Comparison of ENCODE assay signal across 36 mouse cellular contexts in genomic region chr5:144984839-144985238, GRCm38 (mm10). TPM values are rescaled to one million over a fixed set of nuclear protein-coding genes. Genes with fewer than 3 reads are reported as not detected.
DNase-seq lines count a peak whose midpoint lies in the region; ATAC-seq and TF ChIP-seq lines count a peak whose summit lies in the region.
"Had no signal": no experiment of that assay in that cellular context is flagged by ENCODE, and none has a peak within 500 bp of the region (broad histone marks: within the 10 kb centered on the region; RNA-seq: fewer than 3 reads in every experiment).

No protein-coding gene starts in this region.

- no peak for ATAC-seq in intestine, embryonic 16.5 days
- ATAC-seq: activated CD4-positive, CD25-positive, alpha-beta regulatory T cell, adult 4 months; CD4-positive, CD25-positive, alpha-beta regulatory T cell, adult 4 months; forebrain, embryonic 13.5 days had no signal

- no peak overlapping the region for H3K4me2 ChIP-seq in intestine, embryonic 16.5 days (ENCODE audit: low read depth, low read length)
- H3K4me2 ChIP-seq: embryonic facial prominence, embryonic 13.5 days; forebrain, embryonic 13.5 days; hindbrain, embryonic 15.5 days; kidney, embryonic 15.5 days; limb, embryonic 12.5 days; liver, embryonic 13.5 days; midbrain, embryonic 12.5 days had no signal

- intact Hi-C loops in heart, adult 2 months (cut with DNase I): no loop called here
- intact Hi-C loops in heart, postnatal 14 days (cut with DNase I): loop anchor here (2.0 to 5.0 kb wide), 5 partner anchors 80 to 193 kb away; no protein-coding TSS in a partner anchor
- intact Hi-C loops in left cerebral cortex, adult 2 months (cut with DNase I): loop anchor here (5.0 kb wide), 2 partner anchors 78 to 108 kb away; no protein-coding TSS in a partner anchor
- intact Hi-C loops in left cerebral cortex, postnatal 25 days (cut with DNase I): no loop called here

- TF ChIP-seq POLR2A in heart, adult 2 months (IDR thresholded peaks at IDR 0.05; ENCODE audit: insufficient read depth, low read depth, low read length): no peak
- TF ChIP-seq POLR2A in testis, adult 2 months (IDR thresholded peaks at IDR 0.05; ENCODE audit: control insufficient read depth, low read depth, low read length): no peak

- no peak overlapping the region for H3K4me3 ChIP-seq in heart, adult 2 months
- no peak overlapping the region for H3K4me3 ChIP-seq in left cerebral cortex, adult 2 months
- H3K4me3 ChIP-seq in testis, adult 2 months (ENCODE audit: control insufficient read depth, low read depth, low read length): no peak overlapping the region
- no peak overlapping the region for H3K4me3 ChIP-seq in intestine, embryonic 16.5 days (ENCODE audit: low read length)
- H3K4me3 ChIP-seq: embryonic facial prominence, embryonic 13.5 days; erythroblast, embryonic 14.5 days; forebrain, embryonic 13.5 days; hindbrain, embryonic 15.5 days; kidney, embryonic 15.5 days; limb, embryonic 12.5 days; liver, embryonic 13.5 days; midbrain, embryonic 12.5 days had no signal

- no peaks in the 10 kb centered on the region for H3K4me1 ChIP-seq in heart, adult 2 months (ENCODE audit: control insufficient read depth, insufficient read depth, low read length)
- peaks cover 7% of the 10 kb centered on the region for H3K4me1 ChIP-seq in testis, adult 2 months (ENCODE audit: control insufficient read depth, insufficient read depth, low read length)
- 0 out of 2 replicates have a peak, but pooled peaks cover 6% of the 10 kb centered on the region for H3K4me1 ChIP-seq in intestine, embryonic 16.5 days (ENCODE audit: control insufficient read depth, insufficient read depth, low read length)
- H3K4me1 ChIP-seq: forebrain, embryonic 13.5 days; hindbrain, embryonic 15.5 days; kidney, embryonic 15.5 days; limb, embryonic 12.5 days; liver, embryonic 13.5 days; midbrain, embryonic 12.5 days had no signal

- WGBS in heart, adult 2 months: 98% methylated on average over 5 of the region's 5 CpGs
- 94% methylated on average over 5 of the region's 5 CpGs for WGBS in intestine, embryonic 16.5 days

- H3K9me3 ChIP-seq in intestine, embryonic 16.5 days (ENCODE audit: control insufficient read depth, low read length): 0 out of 2 replicates have a peak, but pooled peaks cover 4% of the 10 kb centered on the region
- H3K9me3 ChIP-seq: hindbrain, embryonic 15.5 days had no signal

- no peak overlapping the region for H3K9ac ChIP-seq in heart, adult 2 months (ENCODE audit: low read depth, low read length)
- no peak overlapping the region for H3K9ac ChIP-seq in intestine, embryonic 16.5 days (ENCODE audit: low read depth, low read length)
- H3K9ac ChIP-seq: embryonic facial prominence, embryonic 13.5 days; forebrain, embryonic 13.5 days; hindbrain, embryonic 15.5 days; kidney, embryonic 15.5 days; limb, embryonic 12.5 days; liver, embryonic 13.5 days; midbrain, embryonic 12.5 days had no signal

- H3K27me3 ChIP-seq in heart, adult 2 months (ENCODE audit: control insufficient read depth, insufficient read depth, low read length): no peaks in the 10 kb centered on the region
- H3K27me3 ChIP-seq in testis, adult 2 months (ENCODE audit: control insufficient read depth, insufficient read depth, low read length): no peaks in the 10 kb centered on the region
- no peaks in the 10 kb centered on the region for H3K27me3 ChIP-seq in intestine, embryonic 16.5 days (replicated peaks; ENCODE audit: control insufficient read depth, insufficient read depth, low read length)
- H3K27me3 ChIP-seq: embryonic facial prominence, embryonic 13.5 days; forebrain, embryonic 13.5 days; hindbrain, embryonic 15.5 days; kidney, embryonic 15.5 days; limb, embryonic 12.5 days; liver, embryonic 13.5 days; midbrain, embryonic 12.5 days had no signal

- TF ChIP-seq CTCF in heart, adult 2 months (IDR thresholded peaks at IDR 0.05): peak; percentile 36
- peak; percentile 24 for TF ChIP-seq CTCF in left cerebral cortex, adult 2 months (IDR thresholded peaks at IDR 0.05)
- TF ChIP-seq CTCF in testis, adult 2 months (IDR thresholded peaks at IDR 0.05; ENCODE audit: control insufficient read depth, insufficient read depth, insufficient replicate concordance, low read depth, low read length): peak; percentile 25; the same call in 1 of the 2 replicates

- H3K79me2 ChIP-seq in heart, adult 2 months (replicated peaks; ENCODE audit: control insufficient read depth, insufficient read depth, low read length): no peaks in the 10 kb centered on the region

- no peaks in the 10 kb centered on the region for H3K36me3 ChIP-seq in heart, adult 2 months (ENCODE audit: control insufficient read depth, insufficient read depth, low read length)
- no peaks in the 10 kb centered on the region for H3K36me3 ChIP-seq in testis, adult 2 months (ENCODE audit: control insufficient read depth, insufficient read depth, low read length)
- H3K36me3 ChIP-seq in intestine, embryonic 16.5 days (ENCODE audit: control insufficient read depth, insufficient read depth, low read length): no peaks in the 10 kb centered on the region
- H3K36me3 ChIP-seq: embryonic facial prominence, embryonic 13.5 days; G1E; hindbrain, embryonic 15.5 days; kidney, embryonic 15.5 days; limb, embryonic 12.5 days; liver, embryonic 13.5 days; midbrain, embryonic 12.5 days had no signal

- no peak for DNase-seq in heart, adult 2 months
- no peak for DNase-seq in heart, postnatal 14 days
- no peak for DNase-seq in left cerebral cortex, adult 2 months (ENCODE audit: extremely low spot score in 1 of 2, low spot score in 2 of 2)
- no peak for DNase-seq in left cerebral cortex, postnatal 25 days (ENCODE audit: low spot score in 2 of 2)
- no peak for DNase-seq in testis, postnatal 14 days (ENCODE audit: low spot score)
- DNase-seq in kidney, postnatal 10 days: no peak
- DNase-seq: adrenal gland, postnatal 10 days; cerebellum, adult 8-10 months; cerebellum, postnatal 36 days; embryo, embryonic 11 days; gastrocnemius, postnatal 25 days; heart, adult 18-20 months; heart, postnatal 4 days; kidney, adult 11 months; liver, embryonic 13.5 days; lung, postnatal 10 days; thymus, postnatal 14 days had no signal

- H3K27ac ChIP-seq in heart, adult 2 months: no peak overlapping the region
- no peak overlapping the region for H3K27ac ChIP-seq in left cerebral cortex, adult 2 months
- no peak overlapping the region for H3K27ac ChIP-seq in testis, adult 2 months (ENCODE audit: control insufficient read depth, insufficient read depth, low read depth, low read length)
- H3K27ac ChIP-seq in intestine, embryonic 16.5 days (ENCODE audit: low read length): no peak overlapping the region
- H3K27ac ChIP-seq: embryonic facial prominence, embryonic 13.5 days; forebrain, embryonic 13.5 days; hindbrain, embryonic 15.5 days; kidney, embryonic 15.5 days; limb, embryonic 12.5 days; liver, embryonic 13.5 days; midbrain, embryonic 12.5 days had no signal

- no peak for TF ChIP-seq EP300 in heart, adult 2 months (IDR thresholded peaks at IDR 0.05; ENCODE audit: insufficient read depth, low read depth, low read length)

RNA-seq across cellular contexts. Expression of gene Smurf1, which starts 19.2 kb away (rescaled TPM):
- 10 to 100 TPM; 26.6 to 27.0 TPM for total RNA-seq in heart, adult 2 months (2021)
- 23.1 and 26.2 TPM in 2 replicates for polyA plus RNA-seq in heart, adult 2 months (2012; rRNA removed)
- 10 to 100 TPM; 23.7 to 25.4 TPM for total RNA-seq in heart, postnatal 14 days (2021)
- 10 to 100 TPM; 35.2 to 40.7 TPM for total RNA-seq in left cerebral cortex, adult 2 months (2021)
- total RNA-seq in left cerebral cortex, postnatal 25 days (2021): 10 to 100 TPM; 33.2 to 36.9 TPM
- polyA plus RNA-seq in testis, adult 2 months (2012; rRNA removed): 30.4 and 33.8 TPM in 2 replicates
- 3.5 and 5.0 TPM in 2 replicates for polyA plus RNA-seq in intestine, embryonic 16.5 days (2015; fragmentation: Nextera tagmentation; extraction: Ambion mirVana)

RNA-seq across cellular contexts. Expression of gene Gm4871, which starts 47.7 kb away (rescaled TPM):
- not detected for total RNA-seq in heart, adult 2 months (2021)
- not detected in 2 replicates for polyA plus RNA-seq in heart, adult 2 months (2012; rRNA removed)
- not detected for total RNA-seq in heart, postnatal 14 days (2021)
- not detected for total RNA-seq in left cerebral cortex, adult 2 months (2021)
- total RNA-seq in left cerebral cortex, postnatal 25 days (2021): not detected
- 90.9 and 99.6 TPM in 2 replicates for polyA plus RNA-seq in testis, adult 2 months (2012; rRNA removed)
- polyA plus RNA-seq in intestine, embryonic 16.5 days (2015; fragmentation: Nextera tagmentation; extraction: Ambion mirVana): not detected in 2 replicates
- total RNA-seq: adrenal gland, postnatal 10 days; G1E; gastrocnemius, postnatal 25 days; heart, adult 18-20 months; heart, postnatal 4 days; layer of hippocampus, postnatal 25 days; left cerebral cortex, postnatal 10 days; megakaryocyte progenitor cell, adult 5-6 weeks; monocyte, adult 5-6 weeks; neutrophil, adult 5-6 weeks had no signal
- polyA plus RNA-seq: activated CD4-positive, CD25-positive, alpha-beta regulatory T cell, adult 4 months; CD4-positive, CD25-positive, alpha-beta regulatory T cell, adult 4 months; embryonic facial prominence, embryonic 13.5 days; erythroblast, embryonic 14.5 days; forebrain, embryonic 13.5 days; G1E; heart, embryonic 14.5 days; hindbrain, embryonic 15.5 days; kidney, embryonic 15.5 days; limb, embryonic 12.5 days; liver, embryonic 13.5 days; midbrain, embryonic 12.5 days; stomach, embryonic 16.5 days had no signal

RNA-seq across cellular contexts. Expression of gene 1700018F24Rik, which starts 58.0 kb away (rescaled TPM):
- total RNA-seq in heart, adult 2 months (2021): not detected
- not detected in 2 replicates for polyA plus RNA-seq in heart, adult 2 months (2012; rRNA removed)
- not detected for total RNA-seq in heart, postnatal 14 days (2021)
- not detected for total RNA-seq in left cerebral cortex, adult 2 months (2021)
- not detected for total RNA-seq in left cerebral cortex, postnatal 25 days (2021)
- 130 and 143 TPM in 2 replicates for polyA plus RNA-seq in testis, adult 2 months (2012; rRNA removed)
- polyA plus RNA-seq in intestine, embryonic 16.5 days (2015; fragmentation: Nextera tagmentation; extraction: Ambion mirVana): not detected in 2 replicates
- total RNA-seq: adrenal gland, postnatal 10 days; G1E; gastrocnemius, postnatal 25 days; heart, adult 18-20 months; heart, postnatal 4 days; layer of hippocampus, postnatal 25 days; left cerebral cortex, postnatal 10 days; megakaryocyte progenitor cell, adult 5-6 weeks; monocyte, adult 5-6 weeks; neutrophil, adult 5-6 weeks had no signal
- polyA plus RNA-seq: activated CD4-positive, CD25-positive, alpha-beta regulatory T cell, adult 4 months; CD4-positive, CD25-positive, alpha-beta regulatory T cell, adult 4 months; embryonic facial prominence, embryonic 13.5 days; erythroblast, embryonic 14.5 days; forebrain, embryonic 13.5 days; G1E; heart, embryonic 14.5 days; hindbrain, embryonic 15.5 days; kidney, embryonic 15.5 days; limb, embryonic 12.5 days; liver, embryonic 13.5 days; midbrain, embryonic 12.5 days; stomach, embryonic 16.5 days had no signal

Comparison
In these comparisons a context has a peak if more than half of its experiments do, and no peak if none do; other contexts are left out.
1. intact Hi-C loops: an anchor here in heart, postnatal 14 days (2.0 to 5.0 kb wide) and left cerebral cortex, adult 2 months (5.0 kb wide); none called in heart, adult 2 months and left cerebral cortex, postnatal 25 days.